Mouse (Mus musculus) kidney, adult 2 months (tissue): Measurements from ENCODE around the gene Nkiras2. TPM values are rescaled to one million over a fixed set of nuclear protein-coding genes. Genes with fewer than 3 reads are reported as not detected.
"Not testable (repeated sequence)": the region's sequence is repeated elsewhere in the genome, so short reads cannot be mapped to it uniquely, and the experiment has no call there.

Experiments used
- DNase-seq: peaks from one replicate; pipeline ENCODE4 v3.0.0; 2021
- H3K27ac ChIP-seq: fragments of 200-500 bp; 2 replicates; pipeline ENCODE4 v1.5.1; 2012; ENCODE audit warnings: low read depth, low read length, control low read depth, inconsistent platforms; ENCODE audit not compliant: insufficient read depth
- H3K27me3 ChIP-seq: fragments of 200-500 bp; replicated peaks from 2 replicates; pipeline ENCODE4 v1.6.1; 2012; ENCODE audit warnings: mild to moderate bottlenecking, moderate library complexity, low read length, inconsistent platforms; ENCODE audit not compliant: control insufficient read depth, insufficient read depth
- H3K36me3 ChIP-seq: fragments of 200-500 bp; 2 replicates; pipeline ENCODE4 v1.6.1; 2012; ENCODE audit warnings: mild to moderate bottlenecking, moderate library complexity, low read length, inconsistent platforms; ENCODE audit not compliant: control insufficient read depth, insufficient read depth
- H3K4me1 ChIP-seq: fragments of 200-500 bp; 2 replicates; pipeline ENCODE4 v1.6.1; 2011; ENCODE audit warnings: low read length; ENCODE audit not compliant: control insufficient read depth, insufficient read depth
- H3K4me3 ChIP-seq: fragments of 200-500 bp; 2 replicates; pipeline ENCODE4 v1.5.1; 2011; ENCODE audit warnings: mild to moderate bottlenecking, low read depth, low read length, control low read depth; ENCODE audit not compliant: insufficient read depth
- CTCF ChIP-seq: fragments of 200-500 bp; conservative IDR thresholded peaks from 2 replicates; pipeline ENCODE4 v1.5.1; 2011; ENCODE audit warnings: low read depth, mild to moderate bottlenecking, control low read depth, low read length, moderate library complexity, mixed read lengths; ENCODE audit not compliant: insufficient read depth, insufficient read length
- POLR2A ChIP-seq: fragments of 200-500 bp; IDR thresholded peaks from one replicate; pipeline ENCODE4 v1.6.1; 2011; ENCODE audit warnings: low read depth, low read length, control low read depth
- WGBS: fragments of 180-500 bp; shearing (Covaris S2); methylation state at CpG from one replicate; pipeline ENCODE4 v1.1.7; 2018; 5-methylcytosine and 5-hydroxymethylcytosine counted together
- polyA plus RNA-seq: library from polyadenylated mRNA; depleted of rRNA; stranded (reverse); fragments of >200 nt; gene quantifications from 2 replicates; pipeline ENCODE4 v1.2.3, GENCODE M21; 2012

Nkiras2 gene
- polyA plus RNA-seq, 1 experiment, result 60.5 TPM

DNA sequence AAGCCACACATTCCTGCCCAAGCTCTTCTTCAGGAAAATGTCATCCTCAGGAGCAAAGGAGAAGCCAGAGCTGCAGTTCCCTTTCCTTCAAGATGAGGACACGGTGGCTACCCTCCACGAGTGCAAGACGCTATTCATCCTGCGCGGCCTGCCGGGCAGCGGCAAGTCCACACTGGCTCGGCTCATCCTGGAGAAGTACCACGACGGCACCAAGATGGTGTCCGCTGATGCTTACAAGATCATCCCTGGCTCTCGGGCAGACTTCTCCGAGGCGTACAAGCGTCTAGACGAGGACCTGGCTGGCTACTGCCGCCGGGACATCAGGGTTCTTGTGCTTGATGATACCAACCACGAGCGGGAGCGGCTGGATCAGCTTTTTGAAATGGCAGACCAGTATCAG lies 42.8 kb upstream of the Nkiras2 start:
- peaks cover 4% of the 10 kb centered on the region; the same call in 1 of the 2 replicates for H3K4me1 ChIP-seq
- H3K36me3 ChIP-seq, result no peaks in the 10 kb centered on the region; the same call in 1 of the 2 replicates
- H3K27ac ChIP-seq, result no peak overlapping the region
- TF ChIP-seq POLR2A (no peak), CTCF (no peak)
- H3K27me3 ChIP-seq, result no peaks in the 10 kb centered on the region
- no peak for DNase-seq
- H3K4me3 ChIP-seq, result no peak overlapping the region
- WGBS, result 76% methylated on average over 21 of the region's 21 CpGs

DNA sequence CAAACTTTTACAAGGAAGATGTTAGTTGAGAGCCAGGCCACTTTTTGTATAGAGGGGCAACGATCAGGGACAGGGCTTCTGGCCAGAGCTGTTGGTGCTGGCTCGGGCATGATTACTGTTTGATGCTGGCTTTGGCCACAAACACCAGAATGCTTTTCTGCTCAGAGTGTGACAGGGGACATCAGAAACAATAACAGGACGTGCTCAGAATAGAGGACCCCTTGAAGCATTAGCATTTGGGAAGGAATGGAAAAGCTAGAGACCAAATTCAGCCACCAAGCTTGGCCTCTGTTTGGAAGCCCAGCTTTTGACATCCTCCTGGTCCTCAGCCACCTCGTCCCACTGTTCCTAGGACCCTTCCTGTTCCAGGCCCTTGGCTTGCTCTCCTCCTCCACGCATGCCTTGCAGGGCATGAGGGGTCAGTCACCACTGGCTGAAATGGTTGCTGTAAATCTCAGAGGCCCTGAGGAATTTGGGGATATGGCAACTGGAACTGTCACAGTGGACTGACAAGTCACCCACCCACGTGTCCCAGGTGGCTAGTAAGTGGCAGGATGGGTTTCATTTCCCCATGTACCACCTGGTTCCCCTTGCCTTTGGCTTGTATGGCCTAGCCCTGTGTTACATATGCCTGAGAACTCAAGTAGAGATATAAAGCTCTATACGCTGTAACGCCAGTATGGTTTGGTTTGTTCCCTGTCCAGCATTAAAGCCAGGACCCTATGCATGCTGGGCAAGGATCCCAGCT lies 41.0 kb upstream of the Nkiras2 start:
- Histone ChIP-seq H3K4me1 (peaks cover 2% of the 10 kb centered on the region; the same call in 1 of the 2 replicates), H3K4me3 (no peak overlapping the region), H3K27ac (no peak overlapping the region), H3K36me3 (no peaks in the 10 kb centered on the region; the same call in 1 of the 2 replicates), H3K27me3 (no peaks in the 10 kb centered on the region)
- TF ChIP-seq CTCF, result no peak
- no peak for TF ChIP-seq POLR2A
- WGBS, result 66% methylated on average over 8 of the region's 8 CpGs
- no peak for DNase-seq

GRCm38 (mm10) chr11:100579116-100579799 lies 39.8 kb upstream of the Nkiras2 start:
- H3K27me3 ChIP-seq, result no peaks in the 10 kb centered on the region
- H3K4me1 ChIP-seq, result peaks cover 2% of the 10 kb centered on the region; the same call in 1 of the 2 replicates
- no peak overlapping the region for H3K4me3 ChIP-seq
- TF ChIP-seq CTCF (no peak), POLR2A (no peak)
- WGBS, result 90% methylated on average over 9 of the region's 9 CpGs
- no peak for DNase-seq
- H3K36me3 ChIP-seq, result peaks cover 2% of the 10 kb centered on the region
- H3K27ac ChIP-seq, result no peak overlapping the region

- no peak for DNase-seq
- Histone ChIP-seq H3K27me3 (no peaks in the 10 kb centered on the region), H3K4me1 (no peaks in the 10 kb centered on the region), H3K4me3 (no peak overlapping the region), H3K36me3 (peaks cover 6% of the 10 kb centered on the region), H3K27ac (no peak overlapping the region)
- no peak for TF ChIP-seq CTCF
- TF ChIP-seq POLR2A, result no peak
- 66% methylated on average over 13 of the region's 13 CpGs for WGBS
These were observed 38.8 kb upstream of the Nkiras2 start for GRCm38 (mm10) chr11:100580275-100580674.

DNA sequence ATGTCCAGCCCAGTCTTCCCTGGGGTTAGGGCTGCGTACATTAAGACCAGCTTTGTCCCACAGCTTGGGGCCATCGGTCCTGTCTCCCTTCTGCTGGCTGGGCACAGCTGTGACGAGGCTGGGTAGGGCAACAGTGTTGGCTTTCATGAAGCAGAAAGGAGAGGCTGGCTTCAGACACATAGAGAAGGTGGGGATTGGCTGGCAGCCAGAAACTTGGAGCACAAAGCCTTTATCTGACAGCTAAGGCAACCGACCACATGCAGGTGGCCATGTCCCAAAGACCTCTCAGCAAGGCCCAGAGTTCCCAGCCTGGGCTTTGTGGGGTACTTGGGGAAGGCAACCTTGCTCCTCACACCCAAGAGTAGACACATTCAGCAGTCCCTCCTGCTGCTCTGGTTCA lies 37.3 kb upstream of the Nkiras2 start:
- no peak for DNase-seq
- peaks cover 8% of the 10 kb centered on the region for H3K36me3 ChIP-seq
- WGBS, result 59% methylated on average over 4 of the region's 4 CpGs
- no peak for TF ChIP-seq CTCF
- TF ChIP-seq POLR2A, result no peak
- H3K4me3 ChIP-seq, result no peak overlapping the region
- H3K27me3 ChIP-seq, result no peaks in the 10 kb centered on the region
- H3K27ac ChIP-seq, result no peak overlapping the region
- H3K4me1 ChIP-seq, result no peaks in the 10 kb centered on the region

DNA sequence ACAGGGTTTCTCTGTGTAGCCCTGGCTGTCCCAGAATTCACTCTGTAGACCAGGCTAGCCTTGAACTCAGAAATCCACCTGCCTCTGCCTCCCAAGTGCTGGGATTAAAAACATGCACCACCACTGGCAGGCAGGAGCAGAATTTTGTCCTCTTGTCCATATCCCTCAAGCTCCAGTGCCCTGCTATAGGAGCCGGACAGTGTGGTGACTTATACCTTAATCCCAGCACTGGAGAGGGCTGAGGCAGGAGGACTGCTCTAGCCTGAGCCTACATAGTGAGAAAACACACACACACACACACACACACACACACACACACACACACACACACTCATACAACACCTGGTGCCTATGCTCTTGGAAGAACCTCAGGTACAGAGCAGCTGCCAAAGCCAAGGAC lies 36.6 kb upstream of the Nkiras2 start:
- not testable (repeated sequence) for DNase-seq, H3K27me3 ChIP-seq, H3K27ac ChIP-seq, H3K4me3 ChIP-seq, H3K4me1 ChIP-seq
- peaks cover 11% of the 10 kb centered on the region for H3K36me3 ChIP-seq
- whole genome bisulfite sequencing, result 96% methylated on average over 1 of the region's 1 CpGs

DNA sequence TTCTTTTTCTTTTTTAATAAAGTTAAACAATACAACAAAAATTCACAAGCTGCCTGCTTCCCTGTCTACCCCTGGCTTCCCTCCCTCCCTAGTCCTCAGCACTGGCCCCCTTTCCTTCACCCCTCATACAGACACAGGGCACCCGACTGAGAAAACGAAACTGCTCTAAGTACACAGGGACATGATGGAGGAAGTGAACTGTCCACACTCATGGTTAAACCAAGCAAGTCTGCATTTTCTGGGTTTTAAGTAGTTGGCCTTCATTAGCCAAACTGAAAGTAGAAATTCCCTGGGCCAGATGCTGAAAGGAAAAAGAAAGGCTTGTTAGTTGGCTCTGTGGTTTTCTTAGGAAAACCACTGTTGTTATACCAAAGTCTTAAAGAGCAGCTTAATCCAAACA lies 36.2 kb upstream of the Nkiras2 start:
- Histone ChIP-seq H3K36me3 (peaks cover 15% of the 10 kb centered on the region), H3K4me1 (no peaks in the 10 kb centered on the region), H3K27me3 (no peaks in the 10 kb centered on the region), H3K27ac (no peak overlapping the region), H3K4me3 (no peak overlapping the region)
- TF ChIP-seq CTCF, result no peak
- no peak for TF ChIP-seq POLR2A
- WGBS, result 78% methylated on average over 2 of the region's 2 CpGs
- DNase-seq, result no peak
